Mouse (Mus musculus): ENCODE measurements around the gene Itsn1. TPM values are rescaled to one million over a fixed set of nuclear protein-coding genes. Genes with fewer than 3 reads are reported as not detected.

Itsn1 gene
- polyA plus RNA-seq, 1 experiment from 2014 or later: 61.2 TPM

DNA sequence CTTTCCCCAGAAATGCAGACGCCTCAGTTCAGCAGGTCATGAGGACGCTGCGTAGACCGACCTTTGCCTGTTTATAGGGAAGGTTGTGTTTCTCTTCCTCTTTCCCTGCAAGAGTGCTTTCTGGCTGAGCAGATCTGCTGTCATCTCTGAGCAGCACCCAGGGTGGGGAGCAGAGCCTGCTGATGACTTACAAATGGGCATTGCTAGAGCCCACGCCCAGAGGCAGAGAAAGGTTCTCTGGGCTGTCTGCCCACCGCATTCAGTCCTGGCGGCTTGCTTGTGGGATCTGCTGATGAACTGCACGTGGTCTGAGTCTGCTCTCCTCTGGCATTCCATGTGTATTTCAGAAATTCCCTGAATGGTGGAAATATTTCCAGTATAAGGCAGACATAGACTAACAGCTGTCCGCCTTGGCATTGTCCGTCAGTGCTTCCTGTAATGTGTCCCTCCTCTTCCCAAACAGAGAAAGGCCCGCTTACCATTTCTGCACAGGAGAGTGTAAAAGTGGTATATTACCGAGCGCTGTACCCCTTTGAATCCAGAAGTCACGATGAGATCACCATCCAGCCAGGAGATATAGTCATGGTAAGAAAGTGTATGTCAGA, 112.0 kb downstream of the Itsn1 start:
- Histone ChIP-seq H3K27ac (ENCODE audit: low read depth, low read length) (no peak overlapping the region), H3K4me1 (ENCODE audit: control insufficient read depth, insufficient read depth, low read length) (peaks cover 22% of the 10 kb centered on the region), H3K4me2 (ENCODE audit: low read depth) (no peak overlapping the region), H3K9ac (ENCODE audit: low read length) (no peak overlapping the region), H3K4me3 (ENCODE audit: low read depth, low read length) (no peak overlapping the region), H3K9me3 (ENCODE audit: control insufficient read depth, low read length) (no peaks in the 10 kb centered on the region), H3K36me3 (ENCODE audit: control insufficient read depth, insufficient read depth, low read length) (peaks cover 10% of the 10 kb centered on the region), H3K27me3 (ENCODE audit: control insufficient read depth, insufficient read depth, low read length) (no peaks in the 10 kb centered on the region)
- ATAC-seq (ENCODE audit: insufficient read depth, low FRiP score, low TSS enrichment) (no peak), DNase-seq (ENCODE audit: low spot score) (no peak)
- WGBS: 92% methylated on average over 14 of the region's 14 CpGs

DNA sequence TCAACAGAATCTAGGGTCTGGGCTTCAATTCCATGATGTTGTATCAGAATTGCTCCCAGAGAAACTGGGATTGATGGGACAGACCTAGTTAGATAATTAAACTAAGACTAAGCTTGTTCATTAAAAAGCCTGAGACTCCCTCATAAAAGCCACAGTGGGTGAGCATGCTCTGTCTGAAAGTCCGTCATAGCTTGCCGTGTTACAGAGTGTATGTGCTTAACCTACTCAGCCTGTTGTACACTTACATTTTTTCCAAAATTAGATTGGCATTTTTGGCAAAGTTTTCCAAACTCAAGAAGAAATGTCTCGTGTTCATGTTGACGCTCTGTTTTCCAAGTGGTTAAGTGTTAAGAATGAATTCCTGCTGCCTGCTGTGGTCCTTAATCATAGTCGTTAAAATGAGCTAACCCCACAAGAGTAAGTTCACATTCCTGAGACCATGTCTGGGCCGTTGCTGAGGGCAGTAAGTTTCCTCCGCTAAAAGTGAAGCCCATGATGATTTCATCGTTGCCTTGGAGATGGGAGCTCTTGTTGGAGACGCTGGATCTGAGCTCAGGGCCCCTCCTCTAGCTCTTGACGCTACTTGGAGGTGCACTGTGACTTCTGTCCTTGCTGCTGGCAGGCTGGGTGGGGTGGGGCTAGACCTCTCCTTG, 117.1 kb downstream of the Itsn1 start:
- H3K36me3 ChIP-seq (ENCODE audit: control insufficient read depth, insufficient read depth, low read length): peaks cover 14% of the 10 kb centered on the region
- H3K4me3 ChIP-seq (ENCODE audit: low read depth, low read length): no peak overlapping the region
- H3K9me3 ChIP-seq (ENCODE audit: control insufficient read depth, low read length): no peaks in the 10 kb centered on the region
- no peak overlapping the region for H3K4me2 ChIP-seq (ENCODE audit: low read depth)
- DNase-seq (ENCODE audit: low spot score): no peak
- no peak overlapping the region for H3K27ac ChIP-seq (ENCODE audit: low read depth, low read length)
- no peak overlapping the region for H3K9ac ChIP-seq (ENCODE audit: low read length)
- H3K27me3 ChIP-seq (ENCODE audit: control insufficient read depth, insufficient read depth, low read length): no peaks in the 10 kb centered on the region
- ATAC-seq (ENCODE audit: insufficient read depth, low FRiP score, low TSS enrichment): no peak
- 43% methylated on average over 10 of the region's 10 CpGs for WGBS
- no peaks in the 10 kb centered on the region for H3K4me1 ChIP-seq (ENCODE audit: control insufficient read depth, insufficient read depth, low read length)

DNA sequence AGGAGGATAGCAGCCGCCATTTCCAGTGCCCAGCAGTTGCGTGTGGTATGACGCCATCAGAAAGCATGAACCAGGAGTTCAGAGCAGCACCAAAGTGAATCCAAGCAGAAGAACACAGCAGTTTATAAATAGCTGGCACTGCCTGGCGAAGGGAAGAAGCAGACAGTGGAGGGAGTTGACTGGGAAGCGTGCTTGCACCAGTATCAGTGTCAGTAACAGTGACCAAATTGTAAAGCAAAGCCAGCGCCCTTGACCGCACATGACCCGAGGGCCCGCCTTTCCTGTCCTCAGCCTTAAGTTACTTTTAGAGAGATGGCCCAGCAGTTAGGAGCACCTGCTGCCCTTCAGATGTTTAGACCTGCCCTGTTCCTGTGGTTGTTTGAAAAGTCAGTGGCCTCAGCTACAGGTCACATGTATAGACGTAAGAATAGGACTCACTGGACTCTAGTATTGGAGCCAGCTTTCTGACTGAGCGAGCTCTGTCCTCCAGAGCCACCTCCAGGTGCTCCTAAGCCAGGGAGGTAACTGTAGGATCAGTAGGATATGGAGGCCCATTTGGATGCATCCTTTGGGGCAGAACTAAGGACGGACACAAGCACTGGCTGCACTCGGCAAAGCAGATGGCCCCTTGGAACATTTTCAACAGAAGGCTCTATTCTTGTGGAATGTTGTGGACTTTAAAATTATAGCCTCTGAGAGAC, 118.6 kb downstream of the Itsn1 start:
- Histone ChIP-seq H3K9me3 (ENCODE audit: control insufficient read depth, low read length) (no peaks in the 10 kb centered on the region), H3K4me1 (ENCODE audit: control insufficient read depth, insufficient read depth, low read length) (no peaks in the 10 kb centered on the region), H3K4me2 (ENCODE audit: low read depth) (no peak overlapping the region), H3K27ac (ENCODE audit: low read depth, low read length) (no peak overlapping the region), H3K9ac (ENCODE audit: low read length) (no peak overlapping the region), H3K4me3 (ENCODE audit: low read depth, low read length) (no peak overlapping the region), H3K27me3 (ENCODE audit: control insufficient read depth, insufficient read depth, low read length) (no peaks in the 10 kb centered on the region), H3K36me3 (ENCODE audit: control insufficient read depth, insufficient read depth, low read length) (peaks cover 13% of the 10 kb centered on the region)
- ATAC-seq (ENCODE audit: insufficient read depth, low FRiP score, low TSS enrichment): no peak
- WGBS: 91% methylated on average over 13 of the region's 13 CpGs
- DNase-seq (ENCODE audit: low spot score): no peak

GRCm38 (mm10) chr16:91848505-91848904, 119.4 kb downstream of the Itsn1 start:
- DNase-seq (ENCODE audit: low spot score): no peak
- WGBS: 94% methylated on average over 9 of the region's 9 CpGs

GRCm38 (mm10) chr16:91848906-91849603, 120.0 kb downstream of the Itsn1 start:
- H3K36me3 ChIP-seq (ENCODE audit: control insufficient read depth, insufficient read depth, low read length): peaks cover 8% of the 10 kb centered on the region

More at GRCm38 (mm10) chr16:91848505-91848904, 119.4 kb downstream of the Itsn1 start:
- Histone ChIP-seq H3K36me3 (ENCODE audit: control insufficient read depth, insufficient read depth, low read length) (peaks cover 12% of the 10 kb centered on the region), H3K4me1 (ENCODE audit: control insufficient read depth, insufficient read depth, low read length) (no peaks in the 10 kb centered on the region), H3K4me2 (ENCODE audit: low read depth) (no peak overlapping the region), H3K9me3 (ENCODE audit: control insufficient read depth, low read length) (no peaks in the 10 kb centered on the region), H3K27me3 (ENCODE audit: control insufficient read depth, insufficient read depth, low read length) (no peaks in the 10 kb centered on the region), H3K9ac (ENCODE audit: low read length) (no peak overlapping the region), H3K4me3 (ENCODE audit: low read depth, low read length) (no peak overlapping the region), H3K27ac (ENCODE audit: low read depth, low read length) (no peak overlapping the region)
- ATAC-seq (ENCODE audit: insufficient read depth, low FRiP score, low TSS enrichment): no peak

GRCm38 (mm10) chr16:91850175-91850574, 121.1 kb downstream of the Itsn1 start:
- DNase-seq (ENCODE audit: low spot score): no peak
- Histone ChIP-seq H3K4me3 (ENCODE audit: low read depth, low read length) (no peak overlapping the region), H3K4me2 (ENCODE audit: low read depth) (no peak overlapping the region), H3K9me3 (ENCODE audit: control insufficient read depth, low read length) (no peaks in the 10 kb centered on the region), H3K36me3 (ENCODE audit: control insufficient read depth, insufficient read depth, low read length) (peaks cover 9% of the 10 kb centered on the region), H3K9ac (ENCODE audit: low read length) (no peak overlapping the region), H3K27ac (ENCODE audit: low read depth, low read length) (no peak overlapping the region), H3K27me3 (ENCODE audit: control insufficient read depth, insufficient read depth, low read length) (no peaks in the 10 kb centered on the region), H3K4me1 (ENCODE audit: control insufficient read depth, insufficient read depth, low read length) (no peaks in the 10 kb centered on the region)
- ATAC-seq (ENCODE audit: insufficient read depth, low FRiP score, low TSS enrichment): no peak
- WGBS: 95% methylated on average over 3 of the region's 3 CpGs

More at GRCm38 (mm10) chr16:91848906-91849603, 120.0 kb downstream of the Itsn1 start:
- WGBS: 94% methylated on average over 7 of the region's 7 CpGs
- Histone ChIP-seq H3K27ac (ENCODE audit: low read depth, low read length) (no peak overlapping the region), H3K4me2 (ENCODE audit: low read depth) (no peak overlapping the region), H3K4me3 (ENCODE audit: low read depth, low read length) (no peak overlapping the region), H3K4me1 (ENCODE audit: control insufficient read depth, insufficient read depth, low read length) (no peaks in the 10 kb centered on the region), H3K9ac (ENCODE audit: low read length) (no peak overlapping the region), H3K27me3 (ENCODE audit: control insufficient read depth, insufficient read depth, low read length) (no peaks in the 10 kb centered on the region), H3K9me3 (ENCODE audit: control insufficient read depth, low read length) (no peaks in the 10 kb centered on the region)
- DNase-seq (ENCODE audit: low spot score): no peak
- ATAC-seq (ENCODE audit: insufficient read depth, low FRiP score, low TSS enrichment): no peak

DNA sequence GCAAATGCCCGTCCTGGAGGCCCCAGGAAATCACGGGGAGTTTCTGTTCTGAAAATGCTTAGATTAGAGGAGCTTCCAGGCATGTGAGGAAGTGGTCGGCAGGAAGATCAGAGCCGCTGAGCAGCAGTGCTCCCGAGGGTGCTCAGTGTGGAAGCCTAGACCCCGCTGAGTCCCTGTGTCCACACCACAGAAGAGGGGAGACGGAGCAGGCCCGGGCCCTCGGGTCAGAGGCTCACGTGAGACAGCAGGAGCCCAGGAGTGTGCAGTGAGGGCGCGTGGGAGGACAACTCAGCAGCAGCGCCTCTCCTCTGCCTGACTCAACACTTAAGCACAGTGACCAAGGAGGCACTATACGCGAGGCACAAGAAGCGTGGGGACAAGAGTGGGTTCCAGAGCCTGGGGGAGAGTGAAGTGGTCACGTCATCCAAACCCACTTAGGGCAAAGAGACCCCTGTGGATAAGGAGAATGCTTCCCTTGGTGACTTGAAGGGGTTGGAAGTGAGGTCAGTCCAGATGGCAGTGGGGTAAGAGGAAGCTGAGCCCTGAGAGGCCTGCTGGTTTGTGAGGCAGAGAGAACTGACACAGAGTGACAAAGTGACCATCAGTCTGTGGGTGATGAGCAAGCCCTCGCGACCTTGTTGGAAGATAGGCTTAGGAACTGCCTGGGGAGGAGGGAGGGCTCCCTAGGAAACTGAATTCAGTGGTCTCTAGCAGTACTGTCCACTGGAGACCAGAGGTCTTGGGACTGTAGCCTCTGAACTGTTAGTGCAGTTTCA, 122.6 kb downstream of the Itsn1 start:
- H3K4me1 ChIP-seq (ENCODE audit: control insufficient read depth, insufficient read depth, low read length): no peaks in the 10 kb centered on the region
- H3K9ac ChIP-seq (ENCODE audit: low read length): no peak overlapping the region
- DNase-seq (ENCODE audit: low spot score): no peak
- peaks cover 9% of the 10 kb centered on the region for H3K36me3 ChIP-seq (ENCODE audit: control insufficient read depth, insufficient read depth, low read length)
- no peak overlapping the region for H3K4me2 ChIP-seq (ENCODE audit: low read depth)
- no peak overlapping the region for H3K4me3 ChIP-seq (ENCODE audit: low read depth, low read length)
- no peaks in the 10 kb centered on the region for H3K27me3 ChIP-seq (ENCODE audit: control insufficient read depth, insufficient read depth, low read length)
- ATAC-seq (ENCODE audit: insufficient read depth, low FRiP score, low TSS enrichment): no peak
- WGBS: 89% methylated on average over 19 of the region's 19 CpGs
- no peak overlapping the region for H3K27ac ChIP-seq (ENCODE audit: low read depth, low read length)
- H3K9me3 ChIP-seq (ENCODE audit: control insufficient read depth, low read length): no peaks in the 10 kb centered on the region

GRCm38 (mm10) chr16:91852753-91853152, 123.7 kb downstream of the Itsn1 start:
- H3K27me3 ChIP-seq (ENCODE audit: control insufficient read depth, insufficient read depth, low read length): no peaks in the 10 kb centered on the region
- H3K36me3 ChIP-seq (ENCODE audit: control insufficient read depth, insufficient read depth, low read length): peaks cover 9% of the 10 kb centered on the region
- no peak for ATAC-seq (ENCODE audit: insufficient read depth, low FRiP score, low TSS enrichment)
- WGBS: 94% methylated on average over 10 of the region's 10 CpGs
- no peak overlapping the region for H3K9ac ChIP-seq (ENCODE audit: low read length)
- H3K9me3 ChIP-seq (ENCODE audit: control insufficient read depth, low read length): no peaks in the 10 kb centered on the region
- no peak overlapping the region for H3K27ac ChIP-seq (ENCODE audit: low read depth, low read length)
- H3K4me1 ChIP-seq (ENCODE audit: control insufficient read depth, insufficient read depth, low read length): no peaks in the 10 kb centered on the region
- no peak overlapping the region for H3K4me3 ChIP-seq (ENCODE audit: low read depth, low read length)
- no peak overlapping the region for H3K4me2 ChIP-seq (ENCODE audit: low read depth)
- DNase-seq (ENCODE audit: low spot score): no peak

Data from neural tube, embryonic 11.5 days (tissue).